Mouse (Mus musculus) kidney, embryonic 15.5 days (tissue): Measurements from ENCODE around the gene Idi2. TPM values are rescaled to one million over a fixed set of nuclear protein-coding genes. Genes with fewer than 3 reads are reported as not detected.
"Not testable (repeated sequence)": the region's sequence is repeated elsewhere in the genome, so short reads cannot be mapped to it uniquely, and the experiment has no call there.

Experiments used
- ATAC-seq: fragments of 200-750 bp; cut with Nextera tagmentation; replicated peaks from 2 replicates; pipeline ENCODE4 v1.8.0; 2017; ENCODE audit warnings: moderate TSS enrichment; ENCODE audit not compliant: low FRiP score
- H3K27ac ChIP-seq: fragments of 300-500 bp; sonication (generic); 2 replicates; pipeline ENCODE4 v1.5.1; 2015; ENCODE audit warnings: mild to moderate bottlenecking, inconsistent platforms
- H3K27me3 ChIP-seq: fragments of 300-500 bp; sonication (generic); 2 replicates; pipeline ENCODE4 v1.6.1; 2015; ENCODE audit warnings: inconsistent platforms
- H3K36me3 ChIP-seq: fragments of 300-500 bp; sonication (generic); 2 replicates; pipeline ENCODE4 v1.6.1; 2015; ENCODE audit warnings: inconsistent platforms
- H3K4me1 ChIP-seq: fragments of 300-500 bp; sonication (generic); 2 replicates; pipeline ENCODE4 v1.6.1; 2015; ENCODE audit warnings: inconsistent platforms
- H3K4me2 ChIP-seq: fragments of 300-500 bp; sonication (generic); 2 replicates; pipeline ENCODE4 v1.6.1; 2015; ENCODE audit warnings: moderate library complexity, mild to moderate bottlenecking, inconsistent platforms
- H3K4me3 ChIP-seq: fragments of 300-500 bp; sonication (generic); replicated peaks from 2 replicates; pipeline ENCODE4 v1.5.1; 2015; ENCODE audit warnings: mild to moderate bottlenecking, inconsistent platforms
- H3K9ac ChIP-seq: fragments of 300-500 bp; sonication (generic); 2 replicates; pipeline ENCODE4 v1.6.1; 2015; ENCODE audit warnings: mild to moderate bottlenecking, inconsistent platforms
- H3K9me3 ChIP-seq: fragments of 300-500 bp; sonication (generic); replicated peaks from 2 replicates; pipeline ENCODE4 v1.6.1; 2016; ENCODE audit warnings: inconsistent platforms
- WGBS: fragments of 180-500 bp; shearing (Covaris S2); methylation state at CpG from one replicate; pipeline ENCODE4 v1.1.7; 2015; ENCODE audit warnings: mixed read lengths; 5-methylcytosine and 5-hydroxymethylcytosine counted together
- polyA plus RNA-seq: library from polyadenylated mRNA; unstranded; fragments of >200 nt; fragmentation: Nextera tagmentation; extraction: Ambion mirVana; gene quantifications from 2 replicates; pipeline ENCODE4 v1.2.1, GENCODE M21; 2015

The Idi2 gene
- polyA plus RNA-seq, 1 experiment from 2014 or later, result not detected

DNA sequence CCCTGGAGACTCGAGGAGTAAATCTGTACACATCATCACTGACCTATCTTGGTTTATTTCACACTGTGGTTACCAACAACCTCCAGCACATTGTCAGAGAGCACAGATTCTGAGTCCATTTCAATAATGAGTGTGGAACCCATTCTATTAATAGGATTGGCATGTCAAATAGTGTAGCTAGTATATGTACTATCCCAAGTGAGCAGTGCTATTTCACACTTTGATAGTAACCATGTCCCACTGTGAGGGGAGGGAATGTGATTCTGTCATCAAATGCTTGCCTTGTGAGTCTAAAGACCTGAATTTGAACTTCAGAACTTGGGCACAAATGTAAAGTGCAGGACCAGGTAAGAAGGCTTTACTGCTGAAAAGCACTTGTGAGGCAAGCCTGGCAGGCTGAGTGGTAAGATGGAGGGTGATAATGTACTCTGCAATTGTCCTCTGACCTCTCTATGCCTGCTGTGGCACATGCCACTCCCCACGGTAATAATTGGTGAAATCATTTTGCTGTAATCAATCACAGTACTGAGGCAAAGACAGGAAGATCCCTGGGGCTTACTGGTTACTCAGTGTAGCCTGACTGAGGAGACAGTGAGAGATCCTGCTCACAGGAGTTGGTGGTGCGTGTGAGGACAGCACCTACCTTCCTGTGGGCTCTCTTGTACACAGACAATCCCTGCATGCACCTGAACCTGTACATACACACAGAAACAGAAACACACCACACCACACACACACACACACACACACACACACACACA, 8.6 kb downstream of the Idi2 start:
- 72% methylated on average over 3 of the region's 3 CpGs for WGBS
- not testable (repeated sequence) for H3K27me3 ChIP-seq, H3K27ac ChIP-seq, H3K4me1 ChIP-seq, H3K9me3 ChIP-seq, H3K36me3 ChIP-seq, H3K4me2 ChIP-seq, H3K4me3 ChIP-seq, ATAC-seq, H3K9ac ChIP-seq

DNA sequence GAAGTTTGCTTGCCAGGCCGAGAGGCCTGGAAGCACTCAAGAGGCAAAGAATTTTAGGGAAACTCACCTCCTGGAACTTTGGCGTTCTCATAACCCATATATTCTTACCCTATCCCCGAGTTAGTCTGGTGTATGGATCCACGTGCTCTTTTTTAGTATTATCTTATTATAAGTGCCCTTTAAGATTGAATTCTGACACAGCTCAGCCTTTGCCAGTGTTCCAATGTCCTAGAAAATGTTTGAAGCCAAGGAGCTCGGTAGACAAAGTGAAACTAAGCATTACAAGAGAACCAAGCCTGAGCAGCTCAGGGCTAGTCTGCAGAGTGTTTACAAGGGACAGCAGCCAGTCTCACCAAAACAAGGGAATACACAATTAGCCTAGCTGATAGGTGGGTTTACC, 9.6 kb downstream of the Idi2 start:
- H3K9me3 ChIP-seq, H3K36me3 ChIP-seq, ATAC-seq, H3K4me3 ChIP-seq, H3K9ac ChIP-seq, H3K4me1 ChIP-seq, H3K27me3 ChIP-seq, H3K4me2 ChIP-seq, H3K27ac ChIP-seq: not testable (repeated sequence)
- 41% methylated on average over 5 of the region's 5 CpGs for WGBS

DNA sequence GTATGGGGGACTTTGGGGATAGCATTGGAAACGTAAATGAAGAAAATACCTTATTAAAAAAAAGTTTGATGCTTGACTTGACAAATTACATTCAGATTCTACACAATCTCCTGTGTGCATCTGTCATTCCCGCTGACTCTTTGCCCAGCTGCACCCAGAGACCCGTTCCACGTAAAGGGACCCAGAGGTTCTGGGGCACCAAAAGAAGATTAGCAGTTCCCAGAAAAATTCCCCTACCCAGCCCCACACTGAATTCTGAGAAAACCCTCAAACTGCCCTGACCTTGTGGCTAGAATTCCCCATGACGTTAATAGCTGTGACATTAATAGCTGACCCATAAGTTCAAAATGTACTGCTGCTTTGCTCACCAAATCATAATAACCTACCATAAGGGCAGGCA, 12.6 kb downstream of the Idi2 start:
- Histone ChIP-seq H3K4me1 (no peaks in the 10 kb centered on the region), H3K27ac (no peak overlapping the region), H3K4me2 (no peak overlapping the region), H3K9ac (no peak overlapping the region), H3K36me3 (peaks cover 29% of the 10 kb centered on the region), H3K4me3 (no peak overlapping the region), H3K9me3 (no peaks in the 10 kb centered on the region), H3K27me3 (no peaks in the 10 kb centered on the region)
- ATAC-seq, result no peak
- 90% methylated on average over 5 of the region's 5 CpGs for WGBS

DNA sequence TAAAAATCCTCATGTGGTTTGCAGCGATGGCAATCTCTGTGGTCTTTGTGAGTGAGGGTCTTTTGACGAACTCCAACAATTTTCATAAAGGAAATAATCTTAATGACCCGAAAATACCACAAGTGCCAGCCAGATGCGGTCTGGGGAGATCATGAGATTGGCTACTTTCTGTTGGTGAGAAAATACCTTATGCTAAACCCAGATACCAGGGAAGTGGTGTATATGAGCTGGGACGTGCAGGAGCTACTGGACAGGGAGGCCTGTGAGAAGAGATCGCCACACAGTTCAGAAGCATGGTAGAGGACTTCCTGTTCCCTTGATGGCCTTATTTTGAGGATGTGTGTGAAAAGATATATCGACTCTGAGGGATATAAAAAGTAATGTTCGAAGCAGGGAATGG, 15.1 kb downstream of the Idi2 start:
- ATAC-seq, result no peak
- no peaks in the 10 kb centered on the region for H3K27me3 ChIP-seq
- H3K27ac ChIP-seq, result no peak overlapping the region
- H3K4me3 ChIP-seq, result no peak overlapping the region
- H3K36me3 ChIP-seq, result peaks cover 51% of the 10 kb centered on the region
- WGBS, result 95% methylated on average over 8 of the region's 8 CpGs
- no peaks in the 10 kb centered on the region for H3K4me1 ChIP-seq
- no peak overlapping the region for H3K9ac ChIP-seq
- H3K9me3 ChIP-seq, result no peaks in the 10 kb centered on the region
- no peak overlapping the region for H3K4me2 ChIP-seq

DNA sequence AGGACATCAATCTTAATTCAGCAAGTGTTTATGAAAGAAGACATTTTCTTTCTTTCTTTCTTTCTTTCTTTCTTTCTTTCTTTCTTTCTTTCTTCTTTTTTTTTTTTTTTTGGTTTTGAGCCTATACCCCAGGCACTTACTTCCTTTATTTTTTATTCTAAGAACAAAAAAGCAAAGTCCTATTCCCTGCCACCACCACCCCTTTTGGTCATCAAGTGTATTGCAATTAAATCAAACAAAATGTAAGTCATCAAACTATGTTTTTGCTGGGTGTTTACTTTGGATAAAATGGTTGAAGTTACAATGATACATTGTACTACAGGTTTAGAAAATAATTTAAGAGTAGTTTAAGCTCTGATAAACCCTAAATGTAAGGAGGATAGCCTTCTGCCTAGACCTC, 19.7 kb downstream of the Idi2 start:
- no peaks in the 10 kb centered on the region for H3K4me1 ChIP-seq
- H3K9ac ChIP-seq, result no peak overlapping the region
- no peak overlapping the region for H3K27ac ChIP-seq
- H3K36me3 ChIP-seq, result peaks cover 93% of the 10 kb centered on the region
- no peaks in the 10 kb centered on the region for H3K9me3 ChIP-seq
- no peak overlapping the region for H3K4me3 ChIP-seq
- H3K4me2 ChIP-seq, result no peak overlapping the region
- no peak for ATAC-seq
- no peaks in the 10 kb centered on the region for H3K27me3 ChIP-seq

DNA sequence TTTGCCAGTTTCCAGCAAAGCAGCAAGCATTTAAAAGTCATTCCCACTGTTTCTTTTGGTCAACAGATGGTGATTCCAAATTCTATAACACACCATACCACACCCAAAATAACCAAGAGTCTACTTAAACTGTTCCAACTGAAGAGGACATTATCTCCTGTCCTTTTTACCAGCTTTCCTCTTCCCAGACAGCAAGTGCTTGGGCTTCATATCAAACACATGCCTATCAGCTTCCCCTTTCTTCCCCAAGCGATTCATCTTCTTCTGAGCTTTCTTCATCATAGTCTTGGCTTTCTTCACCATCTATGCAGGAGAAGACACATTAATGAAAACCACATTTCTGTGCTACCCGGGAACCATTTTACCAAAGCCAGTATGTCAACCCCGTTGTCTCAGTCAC, 20.3 kb downstream of the Idi2 start:
- peaks cover 93% of the 10 kb centered on the region for H3K36me3 ChIP-seq
- no peak overlapping the region for H3K9ac ChIP-seq
- no peaks in the 10 kb centered on the region for H3K27me3 ChIP-seq
- no peak overlapping the region for H3K4me2 ChIP-seq
- no peak for ATAC-seq
- H3K27ac ChIP-seq, result no peak overlapping the region
- H3K4me1 ChIP-seq, result no peaks in the 10 kb centered on the region
- no peak overlapping the region for H3K4me3 ChIP-seq
- WGBS, result over 99% methylated on average over 3 of the region's 3 CpGs
- no peaks in the 10 kb centered on the region for H3K9me3 ChIP-seq

DNA sequence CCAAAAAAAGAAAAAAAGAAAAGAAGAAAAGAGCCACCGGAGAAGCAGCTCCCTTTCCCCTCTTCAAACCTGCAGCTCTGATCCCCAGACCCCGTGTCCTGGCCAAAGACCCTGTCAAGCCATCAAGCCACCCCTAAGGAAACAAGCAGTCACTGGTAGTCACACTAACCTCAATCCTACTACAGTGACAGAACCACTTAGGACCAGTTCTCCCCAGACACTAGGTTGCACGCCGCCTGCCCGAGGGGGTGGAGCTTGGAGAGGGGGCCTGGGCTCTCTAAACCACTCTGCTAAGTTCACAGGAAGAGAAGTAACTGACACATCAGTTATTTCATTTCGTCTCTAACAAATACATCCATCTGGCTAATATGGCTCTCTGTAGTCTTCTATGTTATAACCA, 39.6 kb downstream of the Idi2 start:
- Histone ChIP-seq H3K4me2 (no peak overlapping the region), H3K4me1 (peaks cover 15% of the 10 kb centered on the region), H3K9me3 (no peaks in the 10 kb centered on the region), H3K4me3 (no peak overlapping the region), H3K36me3 (peaks cover 52% of the 10 kb centered on the region), H3K9ac (no peak overlapping the region), H3K27ac (no peak overlapping the region), H3K27me3 (no peaks in the 10 kb centered on the region)
- no peak for ATAC-seq
- 92% methylated on average over 6 of the region's 6 CpGs for WGBS

DNA sequence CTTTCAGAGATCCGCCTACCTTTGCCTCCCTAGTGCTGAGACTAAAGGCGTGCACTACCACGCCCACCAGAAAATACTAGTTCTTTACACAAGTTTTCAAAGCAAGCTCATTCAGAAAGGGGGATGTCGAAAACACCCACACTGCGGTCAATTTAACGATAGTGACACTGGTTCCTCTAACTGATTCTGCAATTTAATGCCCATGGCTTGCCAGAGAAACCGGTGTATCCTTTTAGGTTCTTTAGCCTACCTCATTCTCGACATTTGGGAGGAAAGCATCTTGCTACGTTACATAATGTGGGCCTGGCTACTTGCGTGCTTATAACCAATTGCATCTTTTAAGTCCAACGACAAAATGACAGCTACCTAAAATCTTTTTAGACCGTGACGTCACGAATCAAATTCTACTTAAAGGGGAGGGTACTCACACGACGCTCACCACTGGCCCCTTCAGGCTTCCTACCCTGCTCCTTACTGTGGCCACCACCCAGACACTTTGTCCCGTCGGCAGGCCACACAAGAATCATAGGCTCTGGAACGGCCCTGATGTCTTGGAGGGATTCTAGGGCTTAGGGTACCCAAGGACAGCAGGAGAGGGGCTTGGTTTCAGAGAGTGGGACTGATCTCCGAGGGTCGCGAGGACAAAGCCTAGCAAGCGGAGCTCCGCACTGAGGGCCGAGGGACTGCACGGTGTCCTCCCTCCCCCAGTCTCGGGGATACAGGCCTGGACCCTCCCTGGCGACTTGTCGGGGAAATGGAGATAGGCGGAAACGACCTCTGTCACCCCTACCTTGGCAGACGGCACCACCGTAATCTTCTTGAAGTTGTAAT, 42.7 kb downstream of the Idi2 start:
- H3K4me1 ChIP-seq, result peaks cover 15% of the 10 kb centered on the region
- 3% methylated on average over 33 of the region's 33 CpGs for WGBS
- peak overlapping the region; percentile 81 for H3K4me2 ChIP-seq
- peak overlapping the region; percentile 94 for H3K4me3 ChIP-seq
- H3K27ac ChIP-seq, result peak overlapping the region; percentile 71
- peaks cover 20% of the 10 kb centered on the region for H3K36me3 ChIP-seq
- H3K9ac ChIP-seq, result peak overlapping the region; percentile 85
- no peaks in the 10 kb centered on the region for H3K27me3 ChIP-seq
- H3K9me3 ChIP-seq, result no peaks in the 10 kb centered on the region
- peak; percentile 79 for ATAC-seq

DNA sequence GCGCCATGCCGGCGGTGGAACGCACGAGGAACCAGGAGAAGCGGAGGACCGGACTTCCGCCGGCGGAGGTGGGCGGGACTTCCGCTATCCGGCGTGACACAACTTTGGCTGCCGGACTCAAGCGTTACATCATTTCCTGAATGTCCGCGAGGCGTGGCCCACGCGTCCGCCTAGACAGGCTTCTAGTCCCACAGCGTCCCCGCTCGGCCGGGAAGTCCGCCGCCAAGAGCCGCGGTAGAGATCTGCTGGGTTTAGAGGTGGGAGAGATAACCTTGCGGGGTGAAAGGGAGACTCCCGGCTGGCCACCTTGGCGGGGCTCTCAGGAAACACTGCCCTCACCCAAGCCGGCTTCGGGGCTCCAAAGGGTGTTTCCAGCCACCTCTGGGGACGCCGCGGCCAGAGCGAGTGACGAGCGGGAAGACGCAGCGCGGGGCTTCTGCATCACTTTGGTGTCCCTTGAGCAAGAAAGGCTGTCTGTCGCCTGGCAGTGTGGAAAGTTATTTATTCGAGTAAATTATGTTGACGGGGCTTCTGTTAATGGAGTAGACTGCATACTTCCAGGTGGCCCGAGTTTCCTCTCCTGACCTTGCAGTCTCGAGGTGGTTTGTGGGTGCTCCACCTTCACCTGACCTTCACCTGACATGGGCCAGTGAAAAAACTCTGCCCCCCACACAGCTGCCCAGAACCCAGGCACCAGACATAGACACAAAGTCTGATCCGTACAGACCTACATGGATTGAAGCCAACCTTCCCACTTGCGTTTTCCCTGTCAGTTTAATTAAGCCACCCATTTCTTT, 43.5 kb downstream of the Idi2 start, which contains the start of gene Gtpbp4:
Gene Gtpbp4, minus strand, starts transcription at position 94 of the 797 bp plus-strand sequence.
- no peaks in the 10 kb centered on the region for H3K27me3 ChIP-seq
- WGBS, result under 1% methylated on average over 51 of the region's 51 CpGs
- peak; percentile 99 for ATAC-seq

DNA sequence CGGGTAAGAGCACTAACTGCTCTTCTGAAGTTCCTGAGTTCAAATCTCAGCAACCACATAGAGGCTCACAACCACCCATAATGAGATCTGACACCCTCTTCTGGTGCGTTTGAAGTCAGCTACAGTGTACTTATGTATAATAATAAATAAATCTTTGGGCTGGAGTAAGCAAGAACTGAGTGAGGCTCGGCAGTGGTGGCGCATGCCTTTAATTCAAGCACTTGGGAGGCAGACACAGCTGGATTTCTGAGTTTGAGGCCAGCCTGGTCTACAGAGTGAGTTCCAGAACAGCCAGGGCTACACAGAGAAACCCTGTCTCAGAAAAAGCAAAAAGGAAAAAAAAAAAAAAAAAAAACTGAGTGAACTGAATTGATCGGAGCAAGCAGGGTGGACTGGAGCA, 44.6 kb downstream of the Idi2 start:
- H3K36me3 ChIP-seq, H3K4me2 ChIP-seq, H3K9me3 ChIP-seq, H3K4me3 ChIP-seq, H3K27me3 ChIP-seq, H3K9ac ChIP-seq, ATAC-seq, H3K27ac ChIP-seq: not testable (repeated sequence)
- peaks cover 15% of the 10 kb centered on the region for H3K4me1 ChIP-seq
- WGBS, result 79% methylated on average over 5 of the region's 5 CpGs

More for the DNA sequence above, 43.5 kb downstream of the Idi2 start, which contains the start of gene Gtpbp4:
- Histone ChIP-seq H3K27ac (peak within 1 kb of the TSS; percentile 81), H3K9ac (peak within 1 kb of the TSS; percentile 85), H3K4me2 (peak within 1 kb of the TSS; percentile 81), H3K4me1 (peaks cover 15% of the 10 kb centered on the region), H3K9me3 (no peaks in the 10 kb centered on the region), H3K4me3 (peak within 1 kb of the TSS; percentile 94), H3K36me3 (peaks cover 12% of the 10 kb centered on the region)

DNA sequence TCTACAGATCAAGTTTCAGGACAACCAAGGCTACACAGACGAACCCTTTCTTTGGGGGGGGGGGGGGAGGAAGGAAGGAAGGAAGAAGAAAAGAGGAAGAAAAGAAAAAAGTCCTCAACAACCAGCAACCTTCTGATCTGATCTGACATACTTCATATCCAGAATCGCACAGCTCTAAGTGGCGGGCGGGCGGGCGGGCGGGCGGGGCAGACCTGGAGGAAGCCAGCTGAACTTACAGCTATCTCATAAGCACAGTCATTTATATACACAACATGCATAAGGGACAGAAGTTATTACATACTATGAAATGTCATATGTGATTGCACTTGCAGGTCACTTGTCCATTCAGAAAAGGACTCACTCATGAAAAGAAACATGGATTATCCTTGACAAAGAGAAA, 46.8 kb downstream of the Idi2 start:
- H3K27ac ChIP-seq, result no peak overlapping the region
- H3K4me3 ChIP-seq, result no peak overlapping the region
- WGBS, result 90% methylated on average over 8 of the region's 8 CpGs
- H3K36me3 ChIP-seq, result no peaks in the 10 kb centered on the region
- H3K9me3 ChIP-seq, result no peaks in the 10 kb centered on the region
- H3K4me1 ChIP-seq, result peaks cover 12% of the 10 kb centered on the region
- no peak overlapping the region for H3K4me2 ChIP-seq
- no peak overlapping the region for H3K9ac ChIP-seq
- ATAC-seq, result no peak
- no peaks in the 10 kb centered on the region for H3K27me3 ChIP-seq

DNA sequence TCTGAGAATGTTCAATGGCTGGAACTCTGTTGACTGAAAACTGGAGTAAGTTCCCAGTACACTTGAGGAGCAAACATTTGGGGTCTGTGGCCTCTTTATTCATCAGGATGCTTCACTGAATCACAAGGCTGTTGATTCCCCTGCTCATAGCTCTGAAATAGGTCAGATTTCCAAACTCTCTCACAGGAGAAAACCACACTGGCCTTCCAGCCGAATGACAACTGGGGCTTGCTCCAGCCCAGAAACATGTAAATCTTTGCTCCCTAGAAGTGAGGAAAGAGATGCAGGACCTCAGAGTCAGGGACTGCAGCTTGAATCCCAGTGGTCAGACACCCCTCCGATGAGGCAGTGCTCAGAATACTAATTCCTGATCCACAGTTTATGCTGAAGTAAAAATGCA, 50.6 kb downstream of the Idi2 start:
- 75% methylated on average over 2 of the region's 2 CpGs for WGBS
- Histone ChIP-seq H3K27me3 (no peaks in the 10 kb centered on the region), H3K27ac (no peak overlapping the region), H3K9ac (no peak overlapping the region), H3K4me3 (no peak overlapping the region), H3K9me3 (no peaks in the 10 kb centered on the region), H3K4me1 (no peaks in the 10 kb centered on the region), H3K4me2 (no peak overlapping the region), H3K36me3 (no peaks in the 10 kb centered on the region)
- ATAC-seq, result no peak
